Mouse (Mus musculus): ENCODE measurements around the gene Nim1k.

The Nim1k gene

DNA sequence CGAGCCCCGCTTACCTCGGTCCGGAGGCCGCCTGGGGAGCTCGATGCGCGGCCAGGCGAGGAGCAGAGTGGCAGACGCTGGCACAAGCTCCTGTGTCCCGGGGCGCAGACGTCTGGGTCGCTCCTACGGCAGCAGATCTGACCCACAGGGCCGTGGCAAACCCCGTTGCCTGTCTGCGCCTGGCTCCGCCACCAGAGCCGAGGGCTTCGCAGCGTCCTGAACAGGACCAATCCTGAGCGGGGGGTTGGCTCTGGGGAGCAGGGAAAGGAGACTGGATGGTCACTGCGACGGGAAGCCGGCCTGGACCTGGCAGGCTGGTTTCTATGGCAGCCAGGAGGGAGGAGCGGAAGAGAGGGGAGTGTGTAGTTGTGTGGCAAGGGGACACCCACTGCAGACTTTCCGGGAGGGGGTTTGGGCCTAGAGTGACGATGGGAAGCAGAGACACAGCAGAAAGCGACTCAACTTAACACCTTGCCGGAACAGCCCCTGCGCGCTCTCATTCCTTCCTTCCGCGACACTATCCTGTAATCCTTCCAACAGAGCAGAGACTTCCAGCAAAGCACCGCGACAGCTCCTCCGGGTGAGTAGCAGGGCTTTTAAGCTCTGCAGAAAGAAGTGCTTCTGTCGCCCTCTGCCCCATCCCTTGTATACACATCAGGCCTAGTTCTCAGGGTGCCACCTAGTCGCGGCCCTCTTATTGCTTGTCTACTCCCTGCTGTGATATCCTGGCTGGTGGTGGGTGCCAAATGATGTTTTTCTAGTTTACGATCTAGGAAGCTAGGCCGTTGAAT, at the start of gene Nim1k:
Nim1k (minus strand) TSS at position 202 of the 791 bp plus-strand sequence.
- DNase-seq (ENCODE audit: low spot score in 2 of 2) = peak; percentile 82 to 88

DNA sequence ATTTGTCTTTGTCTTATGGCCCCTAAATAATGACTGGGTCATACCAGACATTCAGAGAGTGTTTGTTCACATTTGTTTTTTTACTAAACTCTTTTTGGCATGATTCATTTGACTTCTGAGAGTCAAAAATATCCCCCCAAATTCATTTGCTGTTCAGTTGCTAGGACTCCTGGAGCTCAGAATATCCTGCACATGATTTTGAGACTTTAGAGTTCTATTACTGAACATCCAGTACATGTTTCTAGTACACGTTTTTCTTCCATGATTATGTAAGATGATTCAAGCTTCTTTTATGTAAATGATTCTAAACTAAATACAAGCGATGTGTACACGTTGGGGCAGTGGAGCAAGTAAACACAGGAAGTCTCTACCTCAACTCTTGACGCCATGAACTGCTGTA, 42.0 kb upstream of the Nim1k start:
- DNase-seq (ENCODE audit: low spot score in 2 of 2) = no peak

DNA sequence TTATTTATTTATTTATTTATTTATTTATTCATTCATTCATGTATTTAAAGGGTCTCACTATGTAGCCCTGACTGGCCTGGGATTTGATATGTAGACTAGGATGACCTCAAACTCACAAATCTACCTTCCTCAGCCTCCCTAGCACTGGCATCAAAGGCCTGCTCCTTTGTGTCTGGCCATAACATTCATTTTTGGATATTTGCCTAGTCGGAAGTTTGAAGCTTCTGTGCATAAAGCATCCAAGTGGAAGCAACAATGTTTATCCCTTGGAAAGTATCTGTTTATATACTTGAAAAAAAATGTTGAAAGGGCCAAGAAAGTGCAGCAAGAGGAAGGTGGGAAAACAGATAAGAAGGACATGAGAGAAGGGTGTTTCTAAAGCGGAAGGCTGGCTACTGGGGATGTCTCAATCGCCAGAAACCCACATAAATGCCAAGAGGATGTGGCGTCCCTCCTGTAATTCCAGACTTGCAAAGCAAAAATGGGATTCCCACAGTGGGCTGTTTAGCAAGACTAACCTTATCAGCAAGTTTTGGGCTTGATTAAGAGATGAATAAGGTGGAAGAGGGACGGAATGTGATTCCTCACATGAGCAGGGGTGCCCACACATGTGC, 37.2 kb upstream of the Nim1k start:
- DNase-seq (ENCODE audit: low spot score in 2 of 2) = no peak

DNA sequence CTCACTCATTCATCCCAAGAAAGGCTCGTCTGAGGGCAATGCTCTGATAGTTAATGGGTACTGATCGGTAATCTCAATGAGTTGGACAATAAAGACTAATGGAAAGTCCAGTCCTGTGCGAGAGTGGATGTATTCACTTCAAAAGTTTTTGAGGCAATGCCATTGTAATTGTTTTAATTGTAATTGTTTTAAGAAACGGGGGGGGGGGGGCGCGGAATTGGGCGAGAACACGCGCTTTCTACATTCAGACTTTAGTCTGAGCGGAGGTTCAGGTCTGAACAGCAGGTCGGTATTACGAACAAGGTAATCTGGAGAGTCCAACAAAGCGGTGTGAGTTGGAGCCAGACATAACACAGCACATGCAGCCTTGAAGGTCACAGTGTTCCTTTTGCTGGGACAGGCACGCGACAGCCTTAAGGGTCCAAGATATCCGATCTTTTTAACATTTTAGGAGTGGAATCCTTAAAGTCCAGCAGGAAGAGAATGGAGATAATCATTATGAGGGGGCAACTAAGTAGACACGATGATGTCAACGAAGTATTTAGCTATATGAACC, 36.0 kb upstream of the Nim1k start:
- no peak for DNase-seq (ENCODE audit: low spot score in 2 of 2)

DNA sequence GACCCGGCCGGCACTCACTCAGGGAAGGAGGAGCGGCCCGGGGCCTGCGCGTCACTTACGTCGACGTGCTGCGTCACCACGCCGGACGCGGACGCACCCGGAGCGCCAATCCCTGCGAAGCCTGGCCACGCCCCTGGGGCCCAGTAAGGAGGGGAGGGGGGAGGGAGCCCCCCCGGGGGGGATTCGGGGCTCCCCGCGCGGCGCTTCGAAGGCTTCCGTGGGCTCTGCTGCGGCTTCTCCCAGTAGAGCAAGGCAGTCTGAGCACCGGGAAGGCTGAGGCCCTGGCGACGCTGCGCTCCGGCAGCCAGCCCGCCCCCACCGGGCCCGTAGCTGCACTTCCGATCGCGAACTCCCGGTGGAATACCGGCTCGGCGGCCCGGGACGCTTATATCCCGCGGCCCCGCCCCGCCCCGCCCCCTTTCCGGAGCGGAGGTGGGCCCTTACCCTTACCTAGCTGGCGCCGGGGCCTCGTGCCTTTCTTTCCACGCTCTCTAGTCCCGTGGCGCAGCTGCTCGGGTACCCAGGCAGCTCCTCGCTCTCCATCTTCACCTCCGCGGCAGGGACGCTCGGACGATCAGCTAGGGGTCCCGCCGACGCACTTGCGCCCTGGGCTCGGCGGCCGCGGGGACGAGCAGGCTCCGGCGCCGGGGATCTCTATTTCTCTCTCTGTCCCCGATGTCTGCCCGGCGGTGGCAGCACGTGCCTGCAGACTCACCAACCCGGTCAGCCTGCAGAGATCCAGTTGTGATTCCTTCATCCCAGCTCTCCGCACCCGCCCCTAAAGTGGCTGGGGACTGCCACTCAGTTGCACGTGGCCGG, 35.3 kb upstream of the Nim1k start, which contains the start of gene Zfp131:
Zfp131 (minus strand) TSS at position 129 of the 819 bp plus-strand sequence.
- DNase-seq (ENCODE audit: low spot score in 2 of 2) = peak; percentile 89 to 94

DNA sequence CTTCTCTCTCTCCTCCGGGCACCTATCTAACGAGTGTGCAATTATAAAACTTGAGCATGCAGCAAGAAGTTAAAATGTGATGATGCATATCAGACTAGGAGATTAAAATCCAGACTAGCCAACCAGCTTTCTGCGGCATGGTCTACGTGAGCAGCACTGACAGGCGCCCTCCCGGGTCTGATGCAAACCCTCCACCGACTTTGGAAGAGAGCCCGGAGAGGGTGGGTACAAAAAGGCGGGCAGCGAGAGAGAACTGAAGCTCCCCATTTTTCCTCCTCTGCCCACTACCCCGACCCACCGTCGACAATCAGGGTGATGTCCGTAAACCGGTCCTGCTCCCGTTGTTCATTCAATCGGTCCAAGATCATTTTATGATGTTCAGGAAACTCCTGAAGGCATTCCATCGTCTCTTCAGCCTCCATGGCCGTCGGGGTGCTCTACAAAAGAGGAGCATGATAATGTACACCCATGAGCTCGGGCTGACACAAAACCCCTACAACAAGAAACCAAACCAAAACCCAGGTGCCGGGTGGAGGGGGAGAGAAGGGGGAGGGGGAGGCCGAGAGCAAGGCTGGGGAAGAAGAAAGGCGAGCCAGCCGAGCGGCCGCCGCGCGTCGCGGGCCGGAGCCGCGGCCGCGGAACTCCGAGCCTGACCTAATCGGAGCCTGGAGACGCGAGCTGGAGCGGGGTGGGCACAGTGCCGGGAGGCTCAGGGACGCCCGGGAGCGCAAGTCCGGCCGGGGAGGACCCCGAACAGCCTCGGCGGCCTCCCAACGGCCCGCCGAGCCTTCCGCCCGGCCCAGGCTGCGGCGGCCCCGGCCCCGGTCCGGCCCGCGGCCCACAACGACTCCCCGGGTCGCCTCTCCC, 34.4 kb upstream of the Nim1k start:
- DNase-seq (ENCODE audit: low spot score in 2 of 2) = peak; percentile 57 to 61

DNA sequence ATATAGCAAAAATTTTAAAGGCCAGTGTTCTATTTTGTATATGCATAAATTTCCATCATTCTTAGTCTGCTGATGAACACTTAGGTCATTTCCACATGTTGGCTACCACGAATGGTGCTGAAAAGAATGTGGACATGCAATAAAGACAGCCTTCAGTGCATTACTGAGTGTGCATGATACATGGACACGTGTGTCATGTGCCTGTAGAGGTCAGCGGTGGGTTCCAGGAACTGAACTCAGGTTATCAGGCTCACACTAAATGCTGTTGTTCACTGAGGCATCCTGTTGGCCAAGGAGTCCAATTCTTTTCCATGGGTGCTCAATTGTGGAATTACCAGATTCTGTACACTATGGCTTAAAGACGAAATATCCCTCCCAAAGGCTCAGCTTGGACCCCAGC, 27.9 kb upstream of the Nim1k start:
- no peak for DNase-seq (ENCODE audit: low spot score in 2 of 2)

DNA sequence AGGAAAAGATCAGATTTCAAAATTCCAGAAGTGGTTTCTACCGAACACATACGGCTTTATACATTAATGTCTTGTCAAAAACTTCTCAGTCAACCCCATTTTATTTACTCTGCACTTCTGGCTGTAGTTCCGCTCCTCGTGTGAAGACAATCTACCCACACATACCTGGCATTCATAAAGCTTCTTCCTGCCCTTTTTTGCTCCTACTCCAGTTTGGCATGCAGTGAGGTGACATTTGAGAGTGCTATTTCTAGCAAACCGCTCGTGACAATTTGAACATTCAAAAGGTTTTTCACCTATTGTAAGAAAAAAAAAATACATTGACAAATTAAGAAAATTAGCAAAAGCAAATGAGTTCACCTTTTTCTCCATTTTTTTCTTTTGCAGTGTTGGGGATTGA, 12.9 kb upstream of the Nim1k start:
- DNase-seq (ENCODE audit: low spot score in 2 of 2) = no peak

DNA sequence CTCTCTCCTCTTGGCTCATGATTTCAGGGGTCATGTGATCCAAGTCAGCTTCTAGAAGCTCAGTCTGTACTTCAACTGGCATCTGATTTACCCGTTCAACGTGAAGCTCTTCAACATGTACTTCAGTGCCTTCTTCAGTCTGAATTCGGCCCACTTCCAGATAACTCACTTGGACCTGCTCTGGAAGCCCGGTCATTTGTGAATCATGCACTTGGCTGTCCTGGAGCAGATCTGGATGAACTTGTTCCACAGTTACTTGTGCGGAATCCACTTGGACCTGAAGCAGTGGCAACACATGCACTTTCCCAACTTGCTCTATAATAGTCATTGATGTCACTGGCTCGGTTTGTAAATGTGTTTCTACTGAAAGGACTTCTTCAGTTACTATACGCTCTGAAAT, 10.8 kb upstream of the Nim1k start:
- no peak for DNase-seq (ENCODE audit: low spot score in 2 of 2)

DNA sequence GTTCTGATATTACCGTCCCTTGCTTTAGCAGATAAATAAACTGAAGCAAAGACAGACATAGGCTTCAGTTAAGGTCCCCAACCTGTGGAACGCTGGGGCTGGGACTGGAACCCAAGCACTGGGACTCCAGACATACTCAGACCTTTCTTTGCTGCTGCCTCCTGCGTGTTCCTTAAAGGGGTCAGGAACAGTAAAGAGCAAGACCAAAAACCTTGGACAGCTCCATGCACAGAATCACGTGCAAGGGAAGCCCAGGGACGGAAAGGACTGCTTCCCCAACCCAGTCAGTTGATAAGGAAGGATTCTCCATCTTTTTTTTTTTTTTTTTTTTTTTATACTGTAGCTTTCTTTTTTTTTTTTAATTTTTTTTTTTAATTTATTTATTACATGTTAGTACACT, 1.1 kb upstream of the Nim1k start:
- DNase-seq (ENCODE audit: low spot score in 2 of 2) = no peak

DNA sequence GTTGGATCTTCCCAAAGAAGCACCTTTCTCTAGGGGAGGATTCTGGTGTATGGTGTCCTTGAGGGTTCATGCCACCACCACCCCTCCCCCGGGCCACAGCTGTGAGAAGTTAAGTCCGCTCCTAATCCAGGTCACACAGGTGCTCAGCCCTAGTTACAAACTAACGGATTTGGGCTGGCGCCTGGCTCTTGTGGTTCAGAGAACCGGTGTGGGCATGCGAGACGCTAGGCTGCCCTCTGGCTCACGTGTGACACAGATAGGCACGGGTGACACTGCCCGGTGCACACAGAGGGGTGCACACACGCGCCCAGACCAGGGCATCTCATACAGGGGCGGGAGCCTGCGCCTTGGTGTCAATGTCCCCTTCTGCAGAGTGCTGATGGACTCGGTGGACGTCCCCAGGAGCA, 538 bp downstream of the Nim1k start:
- DNase-seq (ENCODE audit: low spot score in 2 of 2) = peak; percentile 40 to 57

DNA sequence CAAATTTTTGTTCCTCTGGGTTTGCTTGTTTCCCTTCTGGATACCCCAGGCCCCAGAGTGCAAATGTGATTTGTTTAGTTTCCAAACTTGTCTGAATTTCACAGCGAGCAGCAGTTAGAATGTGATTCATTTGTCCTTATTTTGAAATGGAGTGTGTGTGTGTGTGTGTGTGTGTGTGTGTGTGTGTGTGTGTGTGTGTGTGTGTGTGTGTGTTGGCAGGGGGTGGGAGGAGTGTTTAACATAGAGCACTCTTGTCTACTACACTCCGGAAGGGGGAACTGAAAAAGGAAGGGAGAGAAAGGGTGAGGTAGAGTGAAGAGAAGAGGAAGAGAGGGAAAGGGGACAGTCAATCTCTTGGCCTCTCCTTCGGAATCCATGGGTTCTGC, 1.1 kb downstream of the Nim1k start:
- DNase-seq (ENCODE audit: low spot score in 2 of 2) = no peak

DNA sequence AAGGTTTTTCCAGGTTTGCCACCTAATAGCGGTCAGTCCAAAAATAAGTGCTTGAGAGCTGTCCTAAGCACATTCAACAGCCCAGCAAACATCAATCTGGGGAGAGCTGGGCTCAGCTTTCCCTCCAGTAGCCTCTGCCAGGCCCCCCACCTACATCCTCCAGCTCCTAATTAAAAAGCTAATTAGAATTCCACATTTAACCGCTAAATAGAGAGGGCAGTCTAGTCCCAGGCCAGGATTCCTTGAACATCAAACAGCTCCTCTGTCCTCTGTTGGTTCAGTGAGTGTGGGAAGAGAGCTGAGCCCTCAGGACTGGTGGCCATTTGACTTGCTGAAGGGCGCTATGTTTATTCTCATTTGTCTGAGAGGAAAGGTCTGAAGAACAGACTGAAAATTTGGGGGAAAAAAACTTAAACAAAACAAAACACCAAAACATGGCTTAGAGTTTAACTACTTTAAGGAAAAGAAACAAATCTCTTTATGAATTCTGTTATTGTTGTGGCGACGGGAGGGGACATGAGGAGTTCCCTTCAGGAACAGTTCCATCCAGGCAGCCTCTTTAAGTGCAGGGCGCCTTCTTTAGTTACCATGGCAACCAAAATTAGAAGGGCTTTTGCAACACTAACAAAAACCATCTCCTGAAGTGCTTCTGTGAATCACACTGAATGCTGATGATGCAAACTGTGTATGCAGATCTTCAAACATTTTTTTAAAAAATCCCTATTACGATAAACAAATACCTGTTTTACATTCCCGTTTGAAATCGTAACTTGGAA, 1.6 kb downstream of the Nim1k start:
- peak in 1 of 2 experiments; percentile 40 for DNase-seq (ENCODE audit: low spot score in 2 of 2)

DNA sequence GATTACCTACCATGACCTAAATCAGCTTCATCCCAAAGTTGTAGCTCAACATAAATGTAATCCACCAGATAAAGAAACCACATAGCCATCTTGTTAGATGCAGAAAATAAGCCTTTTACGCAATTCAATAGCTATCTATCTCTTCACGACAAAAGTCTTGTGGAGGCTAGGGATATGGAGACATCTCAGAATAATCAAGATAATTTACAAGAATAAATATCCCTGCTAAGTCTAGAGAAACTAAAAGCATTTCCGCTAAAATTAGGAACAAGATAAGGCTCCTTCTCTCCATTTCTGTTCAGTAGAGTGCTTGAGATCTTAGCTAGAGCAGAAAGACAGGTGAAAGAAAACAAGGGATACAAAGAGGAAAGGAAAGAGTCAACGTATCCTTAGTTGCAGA, 8.8 kb downstream of the Nim1k start:
- no peak for DNase-seq (ENCODE audit: low spot score in 2 of 2)

DNA sequence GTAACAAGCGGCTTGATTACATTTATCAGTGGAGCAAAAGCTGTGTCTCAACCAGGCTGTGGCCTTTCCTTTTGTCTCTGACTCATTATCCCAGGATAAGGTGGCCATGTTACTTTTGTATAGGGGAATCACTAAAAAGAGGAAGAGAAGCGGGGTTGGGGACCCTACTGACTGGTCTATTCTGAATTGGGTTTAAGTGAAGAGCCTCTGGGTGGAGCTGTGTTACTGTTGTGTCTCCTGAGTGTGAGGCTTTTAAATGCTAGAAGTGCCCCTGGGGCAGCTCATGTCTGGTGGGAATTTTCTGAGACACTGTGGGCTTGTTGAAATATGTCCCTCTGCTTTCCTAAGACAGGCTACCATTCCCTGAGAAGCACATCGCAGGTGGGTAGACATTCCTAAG, 12.2 kb downstream of the Nim1k start:
- DNase-seq (ENCODE audit: low spot score in 2 of 2) = no peak

DNA sequence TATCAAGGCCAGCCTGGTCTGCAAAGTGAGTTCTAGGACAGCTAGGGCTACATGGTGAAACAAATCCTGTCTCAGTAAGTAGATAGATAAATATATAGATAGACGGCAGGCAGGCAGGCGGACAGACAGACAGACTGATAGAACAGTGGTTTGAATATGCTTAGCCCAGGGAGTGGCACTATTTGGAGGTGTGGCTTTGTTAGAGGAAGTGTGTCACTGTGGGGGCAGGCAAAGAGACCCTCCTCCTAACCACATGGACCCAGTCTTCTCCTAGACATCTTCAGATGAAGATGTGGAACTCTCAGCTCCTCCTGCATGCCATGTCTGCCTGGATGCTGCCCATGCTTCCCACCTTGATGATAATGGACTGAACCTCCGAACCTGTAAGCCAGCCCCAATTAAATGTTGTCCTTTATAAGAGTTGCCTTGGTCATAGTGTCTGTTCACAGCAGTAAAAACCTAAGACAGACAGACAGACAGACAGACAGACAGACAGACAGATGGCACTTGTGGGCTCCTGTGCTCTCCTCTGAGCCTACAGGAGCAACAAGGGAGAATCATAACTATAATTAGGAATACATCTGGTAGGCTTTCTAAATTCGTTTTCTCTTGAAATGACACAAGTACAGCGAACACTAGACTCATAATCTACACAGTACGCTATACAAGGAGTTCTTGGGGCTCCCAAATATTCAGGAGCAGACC, 12.8 kb downstream of the Nim1k start:
- peak in 1 of 2 experiments; percentile 65 for DNase-seq (ENCODE audit: low spot score in 2 of 2)

DNA sequence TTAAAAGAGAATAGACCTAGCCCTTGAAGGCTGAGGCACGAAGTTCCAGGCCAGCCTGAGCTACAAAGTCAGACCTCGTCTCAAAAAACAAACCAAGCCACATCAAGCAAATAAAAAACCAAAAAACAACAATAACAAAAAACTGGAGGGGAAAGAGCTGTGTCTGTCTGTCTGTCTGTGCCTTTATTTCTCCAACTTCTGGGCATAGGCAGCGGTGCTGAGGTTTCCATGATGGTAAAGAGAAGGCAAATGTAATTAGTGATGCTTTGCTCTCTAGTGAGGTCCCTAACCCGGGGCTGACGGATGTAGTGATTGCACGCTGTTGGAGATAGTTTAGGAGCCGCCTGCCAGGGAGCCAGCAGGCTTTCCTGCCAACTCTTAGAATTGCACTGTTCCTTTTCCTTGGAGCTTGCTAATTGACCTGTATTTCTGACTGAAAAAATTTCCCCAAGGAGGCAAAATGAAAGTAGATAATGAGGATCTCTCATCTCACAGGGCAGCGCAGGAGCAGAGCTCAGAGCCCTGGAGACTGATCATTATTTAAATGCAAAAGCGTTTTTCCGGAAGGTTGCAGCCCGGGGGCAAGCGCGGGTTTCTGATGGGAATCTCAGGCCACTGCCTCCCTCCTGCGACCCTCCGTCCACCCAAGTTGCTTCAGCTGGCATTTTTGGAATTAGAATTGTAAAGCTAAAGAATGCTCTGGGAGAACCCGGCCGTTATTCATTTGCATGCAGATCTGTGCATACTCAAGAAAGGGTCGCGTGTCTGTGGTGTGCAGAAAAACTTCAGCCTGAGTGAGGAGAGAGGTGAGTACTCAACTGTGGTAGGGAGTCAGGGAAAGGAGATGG, 14.1 kb downstream of the Nim1k start:
- no peak for DNase-seq (ENCODE audit: low spot score in 2 of 2)

DNA sequence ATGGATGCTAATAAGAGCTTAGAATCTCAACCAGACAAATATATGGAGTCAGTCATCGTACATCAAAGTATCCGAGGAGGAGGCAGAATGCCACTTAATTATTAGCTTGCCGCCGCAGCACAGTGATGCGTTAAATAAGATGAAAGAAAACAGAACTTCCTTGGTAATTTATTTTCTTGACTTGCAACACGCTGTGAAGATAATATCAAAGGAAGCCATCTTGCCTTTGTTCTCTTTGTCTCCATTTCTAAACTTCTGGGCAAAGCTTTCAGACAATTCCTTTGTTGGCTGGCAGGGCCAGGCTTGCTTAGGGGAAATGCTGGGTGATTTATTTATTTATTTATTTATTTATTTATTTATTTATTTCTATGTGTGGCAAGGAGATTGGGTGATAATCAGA, 24.2 kb downstream of the Nim1k start:
- no peak for DNase-seq (ENCODE audit: low spot score in 2 of 2)

DNA sequence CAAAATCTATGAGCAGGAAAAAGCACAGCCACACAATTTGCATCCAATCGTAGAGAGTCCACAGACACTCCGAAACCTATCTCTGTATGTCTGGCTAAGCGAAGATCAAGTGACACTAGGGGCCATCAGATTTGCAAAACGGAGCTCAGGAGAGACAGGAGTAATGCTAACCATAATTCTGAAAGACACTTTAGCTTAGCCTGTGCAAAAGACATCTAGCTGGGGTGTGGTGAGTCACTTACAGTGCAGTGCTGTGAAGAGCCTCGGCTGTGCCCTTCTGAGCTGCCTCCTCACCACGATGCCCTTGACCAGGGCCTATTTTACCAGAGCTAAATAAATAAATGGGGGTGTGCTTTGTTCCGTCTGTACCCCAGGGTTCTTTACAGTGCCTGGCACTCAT, 26.3 kb downstream of the Nim1k start:
- DNase-seq (ENCODE audit: low spot score in 2 of 2) = no peak

Data from frontal cortex, postnatal 36 days (tissue).